Mouse (Mus musculus) kidney, adult 8-10 months (tissue): ENCODE measurements around the gene Cldn14.

Source experiments
- DNase-seq, 2 experiments: peaks; one replicate each; pipeline ENCODE4 v3.0.0; 2022

Cldn14 gene

DNA sequence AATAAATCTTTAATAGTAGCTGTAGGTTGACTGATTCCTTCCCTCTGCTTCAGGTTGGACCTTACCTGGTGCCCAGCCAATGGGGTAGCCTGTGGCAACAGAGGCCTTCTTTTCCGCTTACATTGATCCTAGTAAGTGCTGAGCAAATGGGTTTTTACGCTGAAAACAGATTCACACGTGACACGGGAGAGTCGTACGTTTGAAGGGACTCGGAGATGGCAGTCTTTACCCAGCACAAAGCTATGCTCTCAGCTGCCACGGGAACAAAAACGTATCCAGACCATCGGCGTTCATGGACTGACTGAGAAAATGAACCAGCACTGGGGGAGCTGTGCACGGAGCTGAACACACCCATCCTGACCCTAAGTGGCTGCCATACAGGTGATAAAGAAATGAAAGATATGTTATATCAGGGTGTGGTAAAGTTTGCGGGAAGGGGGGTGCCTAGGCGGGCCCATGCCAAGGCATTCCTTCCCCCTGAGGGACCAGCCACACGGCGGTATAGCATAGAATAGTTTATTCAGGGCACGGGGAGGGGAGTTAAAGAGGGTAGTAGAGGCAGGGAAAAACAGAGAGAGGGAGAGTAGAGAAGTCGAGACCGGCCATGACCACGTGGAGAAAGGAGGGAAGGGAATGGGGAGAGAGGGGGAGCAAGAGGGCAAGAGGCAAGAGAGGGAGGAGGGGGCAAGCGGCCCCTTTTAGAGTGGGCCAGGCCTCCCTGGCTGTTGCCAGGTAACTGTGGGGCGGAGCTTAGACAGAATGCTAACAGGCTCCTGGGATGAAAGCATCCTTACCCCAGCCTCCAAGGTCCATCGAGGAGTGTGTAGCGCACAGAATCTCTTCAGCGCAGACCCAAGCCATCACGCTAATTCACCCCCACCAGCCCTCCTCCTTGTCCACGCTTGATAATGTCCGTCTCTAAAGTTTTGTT is 97.6 kb downstream of the Cldn14 start:
- no peak for DNase-seq

DNA sequence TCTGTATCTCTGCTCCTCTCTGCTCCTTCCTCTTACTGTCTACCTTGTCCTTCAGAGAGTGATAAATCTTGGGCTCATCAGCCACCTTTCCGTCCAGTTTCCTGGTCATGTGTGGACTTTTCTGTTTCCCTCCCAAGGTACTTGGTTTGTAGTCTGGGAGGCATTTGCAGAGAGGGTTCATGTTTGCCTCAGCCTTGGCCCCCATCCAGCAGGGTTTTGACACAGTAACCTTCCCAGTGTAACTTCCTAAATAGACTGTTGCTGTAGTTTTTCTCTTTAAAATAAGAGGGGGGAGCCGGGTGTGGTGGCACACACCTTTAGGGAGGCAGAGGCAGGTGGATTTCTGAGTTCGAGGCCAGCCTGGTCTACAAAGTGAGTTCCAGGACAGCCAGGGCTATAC is 98.7 kb downstream of the Cldn14 start:
- no peak for DNase-seq

DNA sequence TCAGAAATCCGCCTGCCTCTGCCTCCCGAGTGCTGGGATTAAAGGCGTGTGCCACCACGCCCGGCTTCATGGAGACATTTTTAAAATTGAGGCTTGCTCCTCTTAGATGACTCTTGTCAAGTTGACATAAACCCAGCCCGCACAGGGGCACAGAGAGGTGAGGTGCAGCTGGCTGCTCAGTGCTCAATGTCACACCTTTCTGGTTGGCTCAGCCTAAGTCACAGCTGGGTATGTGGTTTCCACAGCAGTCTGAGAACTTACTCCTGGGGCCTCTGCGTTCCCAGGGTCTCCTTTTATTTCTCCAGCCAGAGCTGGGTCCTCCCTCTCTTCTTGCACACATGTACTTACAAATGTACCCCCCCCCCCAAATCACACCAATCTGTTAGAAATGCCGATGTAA is 100.4 kb downstream of the Cldn14 start:
- DNase-seq: no peak

DNA sequence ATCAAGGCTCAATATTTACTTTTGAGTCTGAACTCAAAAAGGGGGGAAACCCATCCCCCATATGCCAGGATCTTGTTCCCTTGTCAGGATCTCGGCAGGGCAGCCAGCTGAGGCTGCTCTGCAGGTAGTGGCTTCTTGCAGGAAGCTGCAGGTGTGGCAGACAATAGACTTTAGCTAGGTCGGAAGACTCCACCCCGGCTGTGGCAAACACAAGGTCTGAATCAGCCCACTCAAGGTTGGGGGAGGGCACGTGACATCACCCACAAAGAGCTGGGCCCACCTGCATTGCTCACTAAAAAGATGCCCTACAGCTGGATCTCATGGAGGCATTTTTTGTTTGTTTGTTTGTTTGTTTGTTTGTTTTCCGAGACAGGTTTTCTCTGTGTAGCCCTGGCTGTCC is 100.9 kb downstream of the Cldn14 start:
- DNase-seq: no peak

DNA sequence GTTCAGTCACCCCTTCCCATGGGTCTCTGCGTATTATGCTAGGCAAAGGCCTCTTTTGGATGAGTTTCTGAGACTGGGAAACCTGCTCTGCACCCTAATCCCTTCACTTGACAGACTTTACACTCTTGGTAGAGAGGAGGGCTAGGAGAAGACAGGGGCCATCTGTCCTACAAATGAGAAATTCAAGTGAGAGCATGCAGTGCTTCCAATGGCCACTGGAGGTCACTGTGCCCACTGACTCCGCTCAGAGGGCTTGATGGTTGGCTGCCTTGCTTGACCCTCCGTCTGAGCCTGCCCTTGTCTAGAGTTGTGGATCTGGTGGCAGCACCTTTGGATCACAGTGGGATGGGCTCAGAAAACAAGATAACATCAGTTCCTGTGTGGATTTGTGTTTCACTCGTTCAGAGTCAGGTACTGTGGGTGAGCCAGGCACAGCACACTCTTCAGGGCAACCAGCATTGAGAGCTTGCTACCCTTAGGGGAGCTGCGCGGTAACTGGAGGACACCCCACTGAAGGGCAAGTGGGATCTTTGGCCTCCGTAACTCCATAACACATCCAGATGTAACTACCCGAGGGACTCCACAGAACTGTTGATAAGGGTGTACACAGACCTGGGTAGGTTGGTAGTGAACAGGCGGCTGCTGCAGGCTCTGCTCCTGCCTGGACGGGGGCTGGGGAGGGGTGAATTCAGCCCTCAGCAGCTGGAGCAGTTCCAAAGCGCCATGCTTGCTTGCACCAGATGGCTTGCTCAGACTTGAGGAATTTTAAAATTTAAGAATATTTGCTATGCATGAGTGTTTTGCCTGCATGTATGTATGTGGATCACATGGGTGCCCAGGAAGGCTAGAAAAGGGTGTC is 102.3 kb downstream of the Cldn14 start:
- peak; percentile 68 to 79 for DNase-seq

DNA sequence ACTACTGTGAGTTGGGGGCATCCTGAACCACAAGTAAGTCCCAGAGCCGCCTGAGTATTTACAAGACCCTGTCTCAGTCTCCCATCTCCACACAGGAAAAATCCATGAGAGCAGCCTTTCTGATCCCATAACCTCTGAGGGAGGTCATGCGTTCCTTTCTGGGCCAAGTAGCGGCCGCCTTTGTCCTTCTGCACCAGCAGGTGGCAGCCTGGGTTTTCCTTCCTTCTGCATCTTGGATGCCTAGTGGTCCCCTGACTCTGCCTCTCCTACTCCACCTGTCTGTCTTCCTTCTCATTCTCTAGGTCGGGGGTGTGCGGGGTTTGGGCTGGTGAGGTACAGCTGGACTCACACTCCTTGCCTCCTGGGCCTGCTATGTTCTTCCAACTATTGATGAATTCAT is 105.6 kb downstream of the Cldn14 start:
- peak in 1 of 2 experiments; percentile 34 for DNase-seq

DNA sequence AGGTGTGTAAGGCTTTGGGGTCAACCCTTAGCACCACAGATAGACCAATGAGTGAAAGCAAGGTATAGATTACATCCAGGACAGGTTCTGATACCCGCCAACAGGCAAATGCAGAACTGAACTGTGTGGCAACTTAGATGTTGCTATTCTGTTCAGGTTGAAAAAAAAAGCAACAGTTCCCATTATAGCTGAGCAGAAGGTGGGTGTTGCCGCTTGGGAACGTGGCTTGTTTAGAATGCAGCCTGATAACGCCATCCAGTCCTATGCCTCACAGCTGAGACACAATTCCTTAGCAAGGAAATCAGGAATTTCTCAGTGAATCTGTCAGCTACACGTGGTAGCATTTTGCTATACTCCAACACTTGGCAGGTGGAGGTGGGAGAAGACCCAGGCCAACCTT is 115.4 kb downstream of the Cldn14 start:
- no peak for DNase-seq

DNA sequence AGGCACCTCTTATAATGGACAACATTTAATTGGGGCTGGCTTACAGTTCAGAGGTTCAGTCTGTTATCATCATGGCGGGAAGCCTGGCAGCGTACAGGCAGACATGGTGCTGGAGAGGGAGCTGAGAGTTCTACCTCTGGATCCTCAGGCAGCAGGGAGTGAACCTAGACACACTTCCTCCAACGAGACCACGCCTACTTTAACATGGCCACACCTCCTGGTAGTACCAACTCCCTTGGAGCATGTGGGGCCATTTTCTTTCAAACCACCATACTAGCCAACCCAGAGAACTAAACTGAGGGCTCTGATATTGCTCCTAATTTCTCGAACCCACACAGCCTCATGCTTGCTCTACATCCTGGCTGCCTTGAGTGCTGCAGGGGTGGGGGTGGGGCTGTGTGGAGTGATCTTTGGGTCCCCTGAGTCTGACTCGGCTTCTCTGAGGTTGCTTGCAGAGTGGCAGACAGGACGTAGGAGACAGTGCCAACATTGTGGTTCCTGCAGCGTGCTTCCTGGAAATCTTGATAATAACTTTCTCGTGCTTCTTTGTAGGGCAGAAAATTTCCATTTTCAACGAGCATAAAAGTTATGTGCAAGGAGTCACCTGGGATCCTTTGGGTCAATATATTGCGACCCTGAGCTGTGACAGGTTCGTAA is 117.6 kb downstream of the Cldn14 start:
- DNase-seq: no peak

DNA sequence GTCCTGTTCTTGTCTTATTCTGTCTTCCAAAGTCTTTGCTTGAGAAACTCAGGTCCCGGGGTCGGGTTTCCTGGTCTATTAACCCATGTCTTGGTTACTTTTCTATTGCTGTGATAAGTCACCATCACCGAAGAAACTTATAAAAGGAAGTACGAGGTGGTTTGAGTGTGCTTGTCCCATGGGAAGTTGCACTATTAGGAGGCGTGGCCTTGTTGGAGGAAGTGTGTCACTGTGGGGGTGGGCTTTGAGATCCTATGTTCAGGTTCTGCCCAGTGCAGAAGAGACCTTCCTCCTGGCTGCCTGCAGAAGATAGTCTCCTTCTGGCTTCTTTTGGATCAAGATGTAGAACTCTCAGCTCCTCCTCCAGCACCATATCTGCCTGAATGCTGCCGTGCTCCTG is 120.2 kb downstream of the Cldn14 start:
- no peak for DNase-seq

DNA sequence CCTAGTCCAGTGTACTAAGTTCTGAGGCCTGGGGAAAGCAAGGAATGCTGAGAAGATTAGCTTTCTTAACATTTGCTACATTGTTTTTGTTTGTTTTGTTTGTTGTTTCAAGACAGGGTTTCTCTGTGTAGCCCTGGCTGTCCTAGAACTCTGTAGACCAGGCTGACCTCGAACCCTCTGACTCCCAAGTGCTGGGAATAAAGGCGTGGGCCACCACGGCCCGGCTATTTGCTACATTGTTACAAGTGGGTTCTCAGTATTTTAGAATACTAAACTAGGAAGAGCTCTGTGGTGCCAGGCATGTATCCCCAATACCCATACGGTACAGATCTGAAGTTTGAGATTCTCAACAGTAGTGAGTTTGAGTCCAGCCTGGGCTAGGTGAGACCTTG is 123.9 kb downstream of the Cldn14 start:
- DNase-seq: no peak

DNA sequence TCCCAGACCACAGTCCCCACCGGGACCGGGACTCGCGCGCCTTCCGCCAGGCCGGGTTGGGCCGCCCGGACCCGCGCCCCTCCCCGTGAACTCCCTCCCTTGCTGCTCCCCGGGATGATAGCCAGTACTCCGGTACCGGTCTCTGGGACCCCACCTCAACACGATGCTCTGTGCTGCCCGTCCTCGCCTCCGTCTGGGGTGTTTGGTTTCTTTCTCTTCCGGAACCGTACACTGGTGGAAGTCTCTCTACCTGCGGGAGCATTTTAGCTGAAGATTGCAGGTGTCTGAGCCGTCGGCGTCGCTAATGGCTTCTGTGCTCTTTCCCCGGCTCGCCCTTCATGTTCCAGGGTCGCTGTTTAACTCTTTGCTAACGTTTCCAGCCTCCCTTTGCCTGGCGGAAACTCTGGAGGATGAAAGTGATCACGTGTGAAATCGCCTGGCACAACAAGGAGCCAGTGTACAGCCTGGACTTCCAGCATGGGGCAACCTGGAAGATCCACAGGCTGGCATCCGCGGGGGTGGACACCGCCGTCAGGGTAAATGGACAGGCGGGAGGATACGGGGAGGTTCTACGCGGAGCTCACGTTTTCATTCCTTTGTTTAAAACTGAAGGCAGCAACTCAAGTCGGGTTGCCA is 124.4 kb downstream of the Cldn14 start:
- peak in 1 of 2 experiments; percentile 20 for DNase-seq

DNA sequence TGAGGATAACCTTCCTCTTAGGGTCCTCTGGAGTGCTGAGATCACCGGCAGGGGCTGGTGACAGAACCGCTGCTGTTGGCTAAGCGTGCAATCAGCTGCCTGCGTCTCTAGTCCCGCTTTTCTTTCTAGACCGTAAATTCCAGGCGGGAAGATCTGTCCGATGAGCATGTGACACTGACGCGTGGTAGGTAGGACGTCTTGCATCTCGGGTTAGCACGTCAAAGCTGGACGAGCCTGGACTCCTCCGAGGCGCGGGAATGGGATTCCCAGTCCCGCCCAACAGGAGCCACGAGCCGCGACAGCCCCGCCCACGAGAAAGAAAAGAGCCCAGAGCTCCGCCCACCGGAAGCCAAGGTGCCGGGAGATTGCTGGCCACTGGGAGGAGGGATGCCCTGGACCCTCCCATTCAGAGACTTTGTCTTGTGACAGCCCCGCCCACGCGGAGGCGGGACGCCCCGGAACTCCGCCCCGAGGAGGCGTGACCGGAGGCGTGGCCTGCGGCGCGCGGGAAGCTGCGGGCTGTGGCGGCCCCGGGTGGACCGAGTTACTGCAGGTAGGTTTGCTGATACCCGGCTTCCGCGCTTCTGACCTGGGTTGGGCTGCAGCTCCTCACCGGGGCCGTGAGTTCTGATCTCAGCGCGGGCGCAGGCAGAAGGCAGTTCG is 125.1 kb downstream of the Cldn14 start, which contains the start of gene Chaf1b:
Gene Chaf1b (plus strand): TSS at position 479 of the 663 bp plus-strand sequence.
- peak; percentile 97 to 98 for DNase-seq

DNA sequence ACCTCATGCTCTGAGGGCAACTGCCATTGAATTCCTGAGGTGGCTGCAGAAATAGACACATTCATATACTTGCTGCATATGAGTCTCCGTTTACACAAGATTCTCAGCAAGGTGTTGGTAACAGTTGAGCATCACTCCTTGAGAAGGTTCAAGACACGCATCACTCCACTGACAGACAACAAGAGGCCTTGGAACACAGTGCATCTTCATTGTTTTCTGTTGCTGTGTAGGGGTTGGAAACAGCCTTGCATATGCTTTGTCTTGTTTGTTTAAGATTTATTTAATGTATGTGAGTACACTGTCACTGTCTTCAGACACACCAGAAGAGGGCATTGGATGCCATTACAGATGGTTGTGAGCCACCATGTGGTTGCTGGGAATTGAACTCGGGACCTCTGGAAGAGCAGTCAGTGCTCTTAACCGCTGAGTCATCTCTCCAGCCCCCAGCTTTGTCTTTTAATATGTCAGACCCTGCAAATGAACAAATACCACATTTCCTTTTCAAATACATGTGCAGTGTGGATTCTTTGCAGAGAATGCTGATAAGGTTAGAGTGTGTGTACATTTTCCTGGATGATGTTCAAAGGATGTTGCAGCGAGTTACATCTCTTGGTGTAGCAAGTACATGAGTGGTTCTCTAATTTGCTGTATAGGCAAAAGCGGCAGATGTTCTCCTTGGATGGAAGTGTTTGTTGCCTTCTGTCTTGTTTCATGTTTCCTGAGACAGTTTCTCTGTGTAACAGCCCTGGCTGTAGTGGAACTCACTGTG is 130.8 kb downstream of the Cldn14 start:
- DNase-seq: no peak

DNA sequence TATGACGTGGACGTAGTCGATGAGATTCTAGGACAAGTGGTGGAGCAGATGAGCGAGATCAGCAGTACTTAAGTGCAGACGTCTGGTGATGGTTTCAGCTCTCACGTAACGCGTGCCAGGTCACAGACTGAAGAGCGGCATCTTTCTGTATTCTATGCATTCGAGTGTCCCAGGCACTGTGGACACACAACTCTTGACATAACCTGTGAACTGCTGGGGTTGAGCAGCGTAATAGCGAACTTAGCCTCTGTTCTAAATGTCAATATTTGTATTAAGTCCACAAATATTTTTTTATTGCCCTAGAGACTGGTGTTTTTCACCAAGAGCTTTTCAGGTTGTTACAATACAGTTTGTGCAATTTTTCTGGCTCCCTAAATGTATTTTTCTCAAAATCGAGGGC is 133.8 kb downstream of the Cldn14 start:
- no peak for DNase-seq
